Mouse (Mus musculus) adrenal gland, postnatal 10 days (tissue): Measurements from ENCODE around the gene Krt35. TPM values are rescaled to one million over a fixed set of nuclear protein-coding genes. Genes with fewer than 3 reads are reported as not detected.

Experiments used
- DNase-seq: peaks from one replicate; pipeline ENCODE4 v3.0.0; 2021; ENCODE audit warnings: mixed read lengths
- total RNA-seq, 2 experiments: library from RNA; stranded (reverse); gene quantifications; 2 replicates each; pipeline ENCODE4 v1.2.3; 2021

The Krt35 gene
- total RNA-seq, 2 experiments from 2014 or later, result not detected

DNA sequence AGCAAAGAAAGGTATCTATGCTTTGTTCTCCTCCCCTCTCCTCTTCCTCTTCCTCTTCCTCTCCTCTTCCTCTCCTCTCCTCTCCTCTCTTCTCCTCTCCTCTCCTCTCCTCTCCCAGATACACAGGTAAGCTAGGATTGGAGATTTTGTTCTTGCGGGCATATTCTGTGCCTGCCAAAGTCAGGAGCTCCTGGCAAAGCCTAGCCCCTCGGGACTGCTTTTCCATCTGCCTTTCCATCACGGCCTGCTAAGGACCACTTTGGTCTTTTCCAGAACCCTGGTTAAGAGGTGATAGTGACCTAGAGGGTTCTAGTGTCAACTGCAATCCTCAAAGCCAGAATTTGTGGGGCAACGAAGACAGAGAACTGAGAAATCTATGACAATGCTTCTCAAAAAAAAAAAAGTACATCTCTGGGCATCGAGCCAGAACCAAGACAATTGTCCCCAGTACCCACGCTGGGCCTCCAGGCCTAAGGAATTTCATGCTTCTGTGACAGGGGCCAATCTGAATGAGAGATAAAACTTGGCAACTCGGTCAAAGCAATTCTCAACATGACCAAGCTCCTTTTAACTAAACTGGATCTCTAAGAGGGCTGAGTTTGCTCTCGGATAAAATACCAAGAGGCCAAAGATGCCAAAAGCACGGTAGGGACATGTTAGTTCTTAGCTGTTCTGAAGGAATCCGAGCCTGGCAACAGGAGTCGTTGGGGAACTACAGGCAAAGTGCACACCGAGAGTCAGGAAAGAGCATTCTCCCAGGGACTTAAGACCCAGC is 29.6 kb downstream of the Krt35 start:
- DNase-seq, result no peak

DNA sequence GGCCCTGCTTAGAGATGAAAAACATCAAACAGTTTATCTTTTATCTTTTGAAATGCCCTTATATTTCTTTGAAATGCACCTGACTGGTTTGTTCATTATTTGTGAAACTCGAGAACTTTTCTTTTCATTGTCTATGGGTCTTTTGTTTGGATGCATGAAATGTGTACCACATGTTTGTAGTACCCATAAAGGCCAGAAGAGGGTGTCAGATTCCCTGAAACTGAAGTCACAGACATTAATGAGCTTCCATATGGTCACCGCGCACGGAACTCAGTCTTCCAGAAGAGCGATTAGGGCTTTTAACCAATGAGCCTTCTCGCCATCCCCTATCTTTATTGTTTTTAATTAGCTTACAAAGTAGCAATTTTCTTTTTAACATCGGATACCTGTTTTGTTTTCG is 37.2 kb downstream of the Krt35 start:
- DNase-seq, result no peak

DNA sequence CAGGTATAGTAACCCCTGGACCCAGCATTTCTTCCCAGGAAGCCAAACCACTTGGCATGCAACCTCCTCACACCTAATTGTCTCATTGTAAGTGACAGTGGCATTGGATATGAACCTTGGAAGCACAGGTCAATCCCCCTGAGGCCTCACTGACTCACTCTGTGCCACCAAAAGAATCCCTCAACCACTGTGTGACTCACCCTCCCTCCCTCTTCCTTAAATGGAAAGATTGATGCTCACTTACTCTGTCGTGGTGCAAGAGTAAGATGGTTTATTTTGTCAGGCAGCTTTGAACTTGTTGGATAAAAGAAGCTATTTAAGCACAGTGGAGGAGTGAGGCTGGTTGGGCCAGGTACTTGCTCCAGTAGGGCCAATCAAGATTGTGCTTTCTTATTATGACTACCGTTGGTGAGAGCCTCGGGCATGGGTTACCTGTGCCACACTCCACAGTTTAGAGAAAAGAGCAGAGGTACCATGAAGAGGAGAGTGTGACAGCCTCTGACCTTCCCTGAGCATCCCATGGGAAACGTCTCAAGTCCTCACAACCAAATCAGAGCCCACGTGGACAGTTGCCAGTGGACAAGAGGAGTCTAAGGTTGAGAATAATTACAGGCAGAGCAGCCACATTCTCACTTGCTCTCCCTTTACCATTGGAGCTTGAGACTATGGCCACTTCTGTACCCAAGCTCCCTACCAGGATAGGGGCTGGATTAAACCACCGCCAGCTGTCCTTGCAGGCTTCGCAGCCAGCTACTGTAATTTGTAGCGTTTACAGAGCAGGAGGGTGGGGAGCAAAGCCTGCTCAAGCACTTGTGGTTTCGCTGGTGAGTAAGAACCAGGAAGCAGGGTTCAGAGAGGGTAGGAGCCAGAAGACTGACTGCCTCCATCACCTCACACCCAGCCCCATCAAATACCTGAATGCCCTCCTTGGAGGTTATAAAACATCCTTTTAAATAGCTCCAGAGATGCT is 40.1 kb downstream of the Krt35 start:
- peak; percentile 5 for DNase-seq

DNA sequence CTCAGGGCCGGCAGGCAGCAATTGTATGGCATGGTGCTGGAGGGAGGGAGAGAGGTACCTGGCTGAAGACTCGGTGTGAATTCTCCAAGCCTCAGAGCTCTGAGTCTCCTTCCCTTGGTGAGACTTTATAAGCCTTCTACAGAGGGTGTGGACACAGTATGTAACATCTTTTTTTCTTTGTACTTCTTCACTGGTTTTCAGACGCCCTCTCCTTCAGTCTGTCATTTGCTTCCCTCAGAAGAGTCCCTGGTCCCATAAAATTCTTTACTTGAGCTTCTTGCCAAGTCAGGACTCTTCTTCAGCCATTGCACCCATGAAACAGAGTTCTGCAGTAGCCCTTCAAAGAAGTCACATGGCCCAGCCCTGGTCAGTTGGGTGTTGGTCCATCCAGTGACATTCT is 45.6 kb downstream of the Krt35 start, which contains the start of gene Krt31:
Krt31 (minus strand) TSS at position 101 of the 400 bp plus-strand sequence.
- no peak for DNase-seq

DNA sequence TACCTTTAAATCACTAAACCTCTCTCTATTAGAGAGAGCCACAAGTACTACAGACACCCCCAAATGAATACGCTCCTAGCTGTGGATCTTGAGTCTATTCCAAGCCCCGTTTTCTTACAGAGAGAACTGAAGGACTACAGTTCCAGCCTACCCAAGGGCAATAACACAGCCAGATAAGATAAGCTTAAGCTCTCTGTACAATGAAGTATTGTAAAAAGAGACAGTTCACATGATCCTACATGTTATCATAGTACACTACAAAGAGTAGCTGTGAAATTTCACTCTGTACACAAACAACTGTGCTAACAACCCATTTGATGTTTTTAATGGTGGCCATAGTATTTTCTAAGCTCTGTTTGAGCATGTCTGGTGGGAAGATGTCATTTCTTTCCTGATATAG is 48.8 kb downstream of the Krt35 start:
- DNase-seq, result no peak

DNA sequence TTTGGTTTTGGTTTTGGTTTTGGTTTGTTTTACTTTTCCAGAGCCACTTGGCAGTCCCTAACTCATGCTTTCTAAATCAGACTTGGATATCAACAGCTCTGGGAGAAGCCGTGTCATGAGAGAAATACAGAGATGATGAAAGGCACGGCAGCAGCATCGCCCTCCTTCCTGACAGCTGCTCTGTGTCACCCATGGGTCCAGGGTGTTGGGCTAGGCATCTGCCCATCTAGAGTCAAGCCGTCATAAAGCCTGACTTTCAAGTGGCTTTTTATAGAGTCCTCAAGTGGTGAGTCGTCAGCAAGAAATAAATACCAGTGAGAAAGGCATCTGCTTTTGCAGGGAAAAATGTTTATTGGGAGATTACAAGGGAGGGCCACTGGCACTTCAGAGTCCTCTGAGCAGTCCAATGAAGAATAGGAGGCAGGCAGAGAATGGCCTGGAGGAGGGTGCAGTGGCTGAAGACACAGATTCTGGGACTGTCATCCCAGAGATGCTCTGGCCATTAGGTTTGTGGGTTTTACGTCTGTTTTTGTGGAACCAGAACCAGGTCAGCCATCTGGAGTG is 49.7 kb downstream of the Krt35 start:
- DNase-seq, result no peak

Other genes starting within 250 kb of the Krt35 start
- gene Krtap4-16, start 244.6 kb downstream of the Krt35 start, total RNA-seq, result not detected
- not detected for gene Gm11568, start 238.3 kb downstream of the Krt35 start, total RNA-seq
- not detected for gene Gm11559, start 231.8 kb downstream of the Krt35 start, total RNA-seq
- gene Krtap9-1, start 222.9 kb downstream of the Krt35 start, total RNA-seq, result not detected
- not detected for gene Gm11567, start 217.1 kb downstream of the Krt35 start, total RNA-seq
- not detected for gene Krtap31-1, start 188.3 kb downstream of the Krt35 start, total RNA-seq
- not detected for gene Gm11565, start 181.5 kb downstream of the Krt35 start, total RNA-seq
- not detected for gene Krtap31-2, start 159.9 kb downstream of the Krt35 start, total RNA-seq
- not detected for gene Krtap9-5, start 147.8 kb downstream of the Krt35 start, total RNA-seq
- gene Krtap29-1, start 117.2 kb downstream of the Krt35 start, total RNA-seq, result not detected
- not detected for gene Krtap16-1, start 109.6 kb downstream of the Krt35 start, total RNA-seq
- not detected for gene Krtap17-1, start 102.2 kb downstream of the Krt35 start, total RNA-seq
- not detected for gene Krt33a, start 80.0 kb downstream of the Krt35 start, total RNA-seq
- not detected for gene Krt33b, start 66.4 kb downstream of the Krt35 start, total RNA-seq
- gene Krt34, start 54.7 kb downstream of the Krt35 start, total RNA-seq, result not detected
- gene Krt31, start 45.7 kb downstream of the Krt35 start, total RNA-seq, result not detected
- not detected for gene Krt32, start 8.0 kb downstream of the Krt35 start, total RNA-seq
- under 1 TPM; 0.21 to 0.51 TPM for gene Krt36, start 9.4 kb upstream of the Krt35 start, total RNA-seq
- not detected for gene Krt13, start 25.3 kb upstream of the Krt35 start, total RNA-seq
- gene Krt15, start 39.7 kb upstream of the Krt35 start, total RNA-seq, result not detected
- gene Krt19, start 52.4 kb upstream of the Krt35 start, total RNA-seq, result 10 to 100 TPM in 1 of 2 experiments, 1 to 10 TPM in 1; 9.5 to 11.0 TPM
- gene Krt9, start 97.0 kb upstream of the Krt35 start, total RNA-seq, result under 1 TPM in 1 of 2 experiments, not detected in 1; 0.21 TPM
- 1 to 10 TPM in 1 of 2 experiments, under 1 TPM in 1; 0.45 to 1.2 TPM for gene Krt14, start 111.3 kb upstream of the Krt35 start, total RNA-seq
- not detected for gene Krt16, start 152.7 kb upstream of the Krt35 start, total RNA-seq
- not detected for gene Krt17, start 164.8 kb upstream of the Krt35 start, total RNA-seq
- not detected for gene Krt42, start 173.6 kb upstream of the Krt35 start, total RNA-seq
- 1,000 to 10,000 TPM in 1 of 2 experiments, 100 to 1,000 TPM in 1; 930 to 1,143 TPM for gene Eif1, start 223.6 kb upstream of the Krt35 start, total RNA-seq
- gene Gast, start 238.2 kb upstream of the Krt35 start, total RNA-seq, result not detected